Comparison of ENCODE assay signal across 11 mouse cellular contexts in the genomic region with DNA sequence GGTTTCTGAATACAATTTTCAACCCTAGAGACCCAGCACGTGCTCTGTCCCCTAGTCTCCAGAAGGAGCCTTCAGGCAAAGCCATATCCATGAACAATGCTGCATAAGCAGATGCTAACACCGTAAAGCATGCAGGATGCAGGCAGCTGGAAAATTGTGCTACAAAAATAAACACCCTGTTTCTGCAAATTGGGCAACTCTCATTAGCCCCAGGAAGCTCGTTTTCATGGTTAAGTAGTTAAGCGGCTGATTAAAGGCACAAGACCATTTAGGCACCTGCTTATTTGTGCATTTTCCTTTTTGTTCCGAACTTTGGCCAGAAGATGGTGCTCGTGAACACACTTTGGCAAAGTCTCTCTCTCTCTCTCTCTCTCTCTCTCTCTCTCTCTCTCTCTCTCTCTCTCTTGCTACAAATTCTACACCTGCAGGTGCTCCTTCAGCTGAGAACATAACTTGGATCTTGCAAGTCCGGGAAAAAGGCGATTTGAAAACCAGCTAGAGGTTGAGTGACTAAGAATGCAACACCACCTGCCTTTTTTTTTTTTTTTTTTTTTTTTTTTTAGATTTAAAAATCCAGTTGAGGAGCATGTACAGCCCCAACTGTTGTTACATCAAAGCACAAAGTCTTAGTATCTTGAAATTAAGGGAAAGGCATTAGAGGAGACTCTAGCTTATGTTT.
DNase-seq lines count a peak whose midpoint lies in the region; ATAC-seq and TF ChIP-seq lines count a peak whose summit lies in the region.
"Had no signal": no experiment of that assay in that cellular context is flagged by ENCODE, and none has a peak within 500 bp of the region (broad histone marks: within the 10 kb centered on the region; RNA-seq: fewer than 3 reads in every experiment).

No protein-coding gene starts in this region.

- no peak overlapping the region for H3K4me2 ChIP-seq in forebrain, postnatal 0 days (ENCODE audit: low read depth)
- H3K4me2 ChIP-seq: limb, embryonic 12.5 days; stomach, embryonic 15.5 days had no signal

- no peaks in the 10 kb centered on the region for H3K4me1 ChIP-seq in forebrain, postnatal 0 days (ENCODE audit: insufficient read depth)
- peaks cover 3% of the 10 kb centered on the region; the same call in 1 of the 2 replicates for H3K4me1 ChIP-seq in kidney, adult 2 months (ENCODE audit: control insufficient read depth, insufficient read depth, low read length)
- H3K4me1 ChIP-seq: limb, embryonic 12.5 days; stomach, embryonic 15.5 days had no signal

- no peak overlapping the region for H3K4me3 ChIP-seq in forebrain, postnatal 0 days (ENCODE audit: low read depth, low read length)
- H3K4me3 ChIP-seq in kidney, adult 2 months (ENCODE audit: insufficient read depth, low read depth, low read length) = no peak overlapping the region
- H3K4me3 ChIP-seq: limb, embryonic 12.5 days; stomach, embryonic 15.5 days had no signal

- 0 out of 2 replicates have a peak overlapping the region, but pooled peaks have one; percentile 1 for H3K27ac ChIP-seq in forebrain, postnatal 0 days (ENCODE audit: low read depth, low read length)
- H3K27ac ChIP-seq in kidney, adult 2 months (ENCODE audit: insufficient read depth, low read depth, low read length) = no peak overlapping the region
- H3K27ac ChIP-seq: limb, embryonic 12.5 days; stomach, embryonic 15.5 days had no signal

- peak; percentile 19 for DNase-seq in gastrocnemius, adult 18-20 months (ENCODE audit: low spot score)
- DNase-seq in gastrocnemius, postnatal 25 days = no peak
- DNase-seq in cerebellum, adult 11-12 months = peak; percentile 63
- peak; percentile 91 for DNase-seq in forebrain, postnatal 0 days
- DNase-seq in kidney, adult 2 months = peak; percentile 77
- DNase-seq in left cerebral cortex, postnatal 14 days (ENCODE audit: low spot score in 2 of 2) = peak; percentile 73 to 88
- DNase-seq in neural tube, embryonic 10.5 days (ENCODE audit: extremely low spot score, low spot score) = peak; percentile 34
- peak; percentile 12 to 15 for DNase-seq in thymus, postnatal 36 days

- H3K36me3 ChIP-seq in forebrain, postnatal 0 days (ENCODE audit: insufficient read depth) = no peaks in the 10 kb centered on the region
- no peaks in the 10 kb centered on the region for H3K36me3 ChIP-seq in kidney, adult 2 months (ENCODE audit: control insufficient read depth, insufficient read depth, low read length)
- H3K36me3 ChIP-seq: G1E; limb, embryonic 12.5 days; stomach, embryonic 15.5 days had no signal

- no peak for TF ChIP-seq POLR2A in kidney, adult 2 months (IDR thresholded peaks at IDR 0.05; ENCODE audit: low read depth, low read length)

- ATAC-seq in forebrain, postnatal 0 days = peak; percentile 48; the same call in 1 of the 2 replicates

- H3K27me3 ChIP-seq in forebrain, postnatal 0 days (ENCODE audit: insufficient read depth, low read length) = no peaks in the 10 kb centered on the region
- H3K27me3 ChIP-seq in kidney, adult 2 months (replicated peaks; ENCODE audit: control insufficient read depth, insufficient read depth, low read length) = no peaks in the 10 kb centered on the region
- H3K27me3 ChIP-seq: stomach, embryonic 15.5 days had no signal

- peak; percentile 84 for TF ChIP-seq CTCF in forebrain, postnatal 0 days (IDR thresholded peaks at IDR 0.05; ENCODE audit: low read depth)
- TF ChIP-seq CTCF in kidney, adult 2 months (conservative IDR thresholded peaks at IDR 0.05; ENCODE audit: insufficient read depth, insufficient read length, low read depth, low read length) = no peak

- H3K9me3 ChIP-seq in forebrain, postnatal 0 days (ENCODE audit: low read length) = no peaks in the 10 kb centered on the region
- H3K9me3 ChIP-seq: G1E; limb, embryonic 12.5 days; stomach, embryonic 15.5 days had no signal

- no peak overlapping the region for H3K9ac ChIP-seq in forebrain, postnatal 0 days
- H3K9ac ChIP-seq: limb, embryonic 12.5 days; stomach, embryonic 15.5 days had no signal

- WGBS in forebrain, postnatal 0 days = 4% methylated on average over 8 of the region's 8 CpGs
- WGBS in kidney, adult 2 months = 12% methylated on average over 8 of the region's 8 CpGs

- intact Hi-C loops in left cerebral cortex, postnatal 14 days (cut with DNase I) = loop anchor here (2.0 kb wide), 1 partner anchor 412 kb away; no protein-coding TSS in a partner anchor
